Mouse (Mus musculus) spleen, adult 2 months (tissue): ENCODE data around the gene Fkbp9.
"Not testable (repeated sequence)": the region's sequence is repeated elsewhere in the genome, so short reads cannot be mapped to it uniquely, and the experiment has no call there.

Experiments
- CTCF ChIP-seq: fragments of 200-500 bp; IDR thresholded peaks from 2 replicates; pipeline ENCODE4 v1.5.1; 2011; ENCODE audit warnings: mild to moderate bottlenecking, inconsistent platforms; ENCODE audit not compliant: insufficient read depth, insufficient read length, insufficient replicate concordance; ENCODE audit errors: extremely low read depth
- POLR2A ChIP-seq: fragments of 200-500 bp; IDR thresholded peaks from 2 replicates; pipeline ENCODE4 v1.6.1; 2011; ENCODE audit warnings: low read depth, low read length, inconsistent platforms

DNA sequence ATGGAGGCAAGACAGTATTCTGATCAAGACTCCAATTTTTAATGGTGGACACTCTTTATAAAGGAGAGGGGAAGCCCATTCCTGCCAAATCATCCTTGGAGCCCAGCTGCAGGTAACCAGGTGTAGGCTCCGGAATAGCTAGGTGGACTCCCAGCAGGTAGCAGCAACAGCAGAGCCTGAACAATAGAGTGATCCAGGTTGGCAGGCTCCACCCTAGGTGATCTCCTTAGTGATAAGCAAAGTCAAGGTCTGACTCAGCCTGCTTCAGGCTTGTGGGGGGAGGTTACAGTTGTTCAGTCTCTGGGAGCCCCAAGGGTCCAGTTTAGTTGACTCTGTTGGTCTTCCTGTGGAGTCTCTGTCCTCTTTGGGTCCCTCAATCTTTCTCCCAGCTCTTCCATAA lies 35.0 kb downstream of the Fkbp9 start:
- TF ChIP-seq CTCF, POLR2A: not testable (repeated sequence)
